Mouse (Mus musculus): ENCODE measurements around the gene Mog.

DNA sequence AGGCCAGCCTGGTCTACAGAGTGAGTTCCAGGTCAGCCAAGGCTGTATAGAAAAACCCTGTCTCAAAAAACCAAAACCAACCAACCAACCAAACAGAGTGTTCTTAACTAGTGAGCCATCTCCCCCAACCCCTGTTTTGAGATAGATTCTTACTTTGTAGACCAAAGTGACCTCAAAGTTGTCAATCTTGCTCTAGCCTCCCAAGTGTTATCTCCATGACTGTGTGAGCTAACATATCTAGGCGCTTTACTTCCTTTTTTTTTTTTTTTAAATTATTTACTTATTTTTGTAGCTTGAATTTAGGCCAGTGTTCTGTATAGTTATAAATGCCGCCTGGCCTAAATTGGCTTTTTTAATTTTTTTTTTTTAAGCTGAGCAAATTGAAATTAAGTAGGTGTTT lies 42.8 kb upstream of the Mog start:
- no peak for TF ChIP-seq POLR2A (IDR thresholded peaks at IDR 0.05; ENCODE audit: low read depth, low read length)
- no peak for TF ChIP-seq CTCF (IDR thresholded peaks at IDR 0.05; ENCODE audit: borderline replicate concordance, insufficient read depth, low read length)

Measured in embryonic fibroblast, embryonic 13.5 days (primary cell).